Mouse (Mus musculus) gastrocnemius, postnatal 4 days (tissue): ENCODE measurements around the gene Fam81a. TPM values are rescaled to one million over a fixed set of nuclear protein-coding genes. Genes with fewer than 3 reads are reported as not detected.

Experiments
- DNase-seq, 2 experiments: peaks; one replicate each; pipeline ENCODE4 v3.0.0; 2021 to 2022; ENCODE audit warnings: low spot score in 2 of 2, mixed read lengths in 2 of 2
- total RNA-seq, 2 experiments: library from RNA; stranded (reverse); gene quantifications; 2 replicates each; pipeline ENCODE4 v1.2.3; 2021

Fam81a gene
- total RNA-seq, 2 experiments from 2014 or later = 4.0 to 4.4 TPM

DNA sequence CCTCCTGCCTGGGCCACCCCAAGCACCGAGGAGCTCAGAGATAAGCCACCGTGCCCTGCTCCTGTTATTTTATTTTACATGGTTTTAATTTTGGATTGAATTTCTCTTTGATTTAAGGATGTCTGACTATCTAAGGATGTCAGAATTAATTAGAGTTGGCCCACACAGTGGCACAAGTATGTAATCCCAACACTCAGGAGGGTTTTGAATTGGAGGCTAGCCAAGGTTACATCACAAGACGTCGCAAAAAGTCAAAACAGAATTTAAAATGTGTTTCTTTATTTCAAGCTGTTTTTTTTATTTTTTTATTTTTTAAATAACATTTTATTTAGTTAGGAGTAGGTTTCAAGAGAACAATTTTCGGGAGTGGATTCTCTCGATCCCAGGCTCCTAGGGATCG is 31.5 kb downstream of the Fam81a start:
- no peak for DNase-seq

DNA sequence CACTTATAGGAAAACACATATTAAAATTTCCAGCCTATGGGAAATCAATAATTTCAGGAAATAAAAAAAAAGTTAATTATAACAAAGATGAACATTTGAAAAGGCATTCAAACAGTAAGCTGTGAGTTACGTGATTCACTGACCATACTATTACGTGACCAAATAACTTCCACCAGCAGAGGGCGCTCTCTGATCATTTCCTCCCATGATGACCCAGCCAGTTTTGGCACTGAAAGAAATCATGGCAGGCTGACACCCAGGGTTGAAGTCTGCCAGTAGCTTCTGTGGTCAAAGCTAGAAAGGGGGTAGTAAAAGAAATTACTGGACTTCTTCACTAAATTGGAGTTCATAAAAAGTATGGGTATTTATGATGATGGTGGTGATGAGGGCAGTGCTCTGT is 33.1 kb downstream of the Fam81a start:
- DNase-seq = peak; percentile 65 to 77

DNA sequence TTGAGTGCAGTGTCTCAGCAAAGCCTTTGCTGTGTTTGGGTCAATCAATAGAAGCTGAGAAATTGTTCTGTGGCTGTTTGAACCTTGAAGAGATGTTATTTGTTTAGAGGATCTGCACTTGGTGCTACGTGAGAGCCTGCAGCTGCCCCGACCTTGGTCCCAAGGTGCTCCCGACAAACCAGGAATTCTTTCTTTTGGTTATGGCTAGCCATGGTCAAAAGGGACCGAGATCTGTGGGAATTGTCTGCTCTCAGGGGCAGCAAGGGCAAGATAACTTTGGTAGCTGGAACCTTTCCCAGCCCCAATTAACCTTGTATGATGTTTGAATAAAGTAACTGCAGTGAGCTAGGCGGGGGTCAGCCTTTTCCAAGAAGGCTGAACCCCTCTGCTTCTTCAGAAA is 34.2 kb downstream of the Fam81a start:
- DNase-seq = no peak

DNA sequence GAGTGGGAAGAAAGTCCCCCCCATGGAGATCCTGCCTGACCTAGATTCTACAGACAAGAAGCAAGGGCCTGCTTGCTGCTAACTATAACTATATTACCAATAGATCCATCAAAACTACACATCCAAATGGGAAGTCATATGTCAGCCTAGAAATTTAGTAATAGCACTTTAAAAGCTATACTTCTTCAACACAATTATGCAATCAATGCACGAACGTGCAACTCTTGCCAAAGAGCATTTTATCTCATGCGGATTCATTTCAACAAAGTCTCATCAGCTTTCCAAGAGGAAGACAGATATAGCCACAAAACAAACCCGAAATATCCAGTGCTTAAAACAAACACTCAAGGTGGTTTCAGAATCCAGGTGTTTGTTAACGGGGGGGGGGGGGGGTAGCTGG is 36.8 kb downstream of the Fam81a start:
- DNase-seq = no peak

DNA sequence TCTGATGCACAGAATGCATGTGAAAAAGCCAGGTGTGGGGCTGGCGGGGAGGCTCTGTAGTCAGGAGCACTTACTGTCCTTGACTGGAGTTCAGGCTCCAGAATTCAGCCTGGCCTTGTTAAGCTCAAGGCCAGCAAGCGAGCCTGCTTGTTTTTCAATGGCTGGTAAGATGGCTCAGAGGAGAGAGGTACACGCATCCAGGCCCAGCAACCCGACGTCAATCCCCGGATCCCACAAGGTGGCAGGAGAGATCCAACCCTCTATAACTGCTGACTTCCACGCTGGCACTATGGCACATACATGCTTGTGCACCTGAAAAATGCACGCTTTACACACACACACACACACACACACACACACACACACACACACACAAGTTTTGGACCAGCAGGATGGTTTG is 39.3 kb downstream of the Fam81a start:
- DNase-seq = no peak

DNA sequence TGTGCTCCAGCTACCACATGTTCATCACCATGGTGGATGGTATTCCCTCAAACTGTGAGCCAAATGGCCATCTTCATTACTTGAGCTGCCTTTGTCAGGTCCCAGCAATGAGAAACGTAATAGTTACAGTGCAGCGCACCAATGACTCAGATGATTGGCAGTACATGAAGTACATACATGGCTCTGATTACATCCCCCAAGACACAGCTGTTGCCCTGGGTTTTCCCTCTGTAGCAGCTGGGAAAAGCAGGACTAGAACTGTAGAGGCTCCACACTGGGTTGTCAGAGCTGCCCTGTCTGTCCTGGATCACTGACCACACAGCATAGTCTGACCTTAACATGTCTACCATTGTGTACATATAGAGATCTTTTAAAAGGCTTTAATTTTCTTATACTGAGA is 44.8 kb downstream of the Fam81a start:
- no peak for DNase-seq

DNA sequence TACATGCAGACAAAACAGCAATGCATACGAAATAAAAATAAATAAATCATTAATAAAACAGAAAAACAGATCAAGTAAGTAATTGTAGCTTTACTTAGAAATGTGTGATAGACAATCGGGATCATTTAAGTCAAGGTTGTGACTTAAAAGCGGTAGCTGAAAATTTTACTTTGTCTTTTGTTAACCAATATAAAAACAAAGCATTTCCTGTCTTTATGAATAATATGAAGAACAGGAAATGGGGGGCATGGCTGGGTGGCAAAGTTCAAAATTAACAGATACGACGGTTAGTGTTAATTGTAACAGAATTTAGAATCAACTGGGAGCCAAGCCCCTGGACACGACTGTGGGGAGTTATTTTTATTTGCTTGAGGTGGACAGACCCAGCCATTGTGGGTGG is 47.3 kb downstream of the Fam81a start:
- no peak for DNase-seq

DNA sequence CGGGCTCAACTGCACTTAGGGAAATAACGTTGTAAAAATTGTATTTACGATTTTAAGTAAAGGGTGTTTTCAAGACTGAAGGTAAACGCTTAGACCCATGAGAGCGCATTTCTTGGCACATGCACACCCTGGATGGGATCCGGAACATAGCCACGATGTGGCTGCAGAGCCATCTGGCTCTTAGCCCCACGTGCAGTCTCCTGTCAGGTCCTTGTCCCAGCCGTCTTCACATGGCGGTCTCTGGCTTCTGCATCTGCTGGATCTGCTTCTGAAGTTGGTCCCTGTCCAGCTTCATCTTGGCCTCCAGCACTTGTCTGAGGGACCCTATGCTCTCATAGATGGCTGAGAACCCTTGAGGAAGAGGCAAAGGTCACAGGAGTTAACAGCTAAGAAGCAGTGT is 51.8 kb downstream of the Fam81a start:
- DNase-seq = peak in 1 of 2 experiments; percentile 12

DNA sequence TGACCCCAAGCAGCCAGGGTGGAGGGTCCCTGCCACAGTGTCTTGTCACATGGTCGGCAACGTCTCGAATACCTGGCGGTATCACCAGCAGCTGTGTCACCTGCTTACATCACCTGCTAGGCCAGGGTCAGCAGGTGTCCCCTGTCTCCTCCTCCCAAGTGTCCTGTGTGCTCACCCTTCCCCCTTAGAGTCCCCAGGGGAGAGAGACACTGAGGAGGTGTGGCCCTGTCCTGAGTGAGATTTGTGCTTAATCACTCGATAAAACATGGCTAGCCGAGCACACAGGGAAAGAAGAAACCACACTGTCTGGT is 53.6 kb downstream of the Fam81a start:
- no peak for DNase-seq

DNA sequence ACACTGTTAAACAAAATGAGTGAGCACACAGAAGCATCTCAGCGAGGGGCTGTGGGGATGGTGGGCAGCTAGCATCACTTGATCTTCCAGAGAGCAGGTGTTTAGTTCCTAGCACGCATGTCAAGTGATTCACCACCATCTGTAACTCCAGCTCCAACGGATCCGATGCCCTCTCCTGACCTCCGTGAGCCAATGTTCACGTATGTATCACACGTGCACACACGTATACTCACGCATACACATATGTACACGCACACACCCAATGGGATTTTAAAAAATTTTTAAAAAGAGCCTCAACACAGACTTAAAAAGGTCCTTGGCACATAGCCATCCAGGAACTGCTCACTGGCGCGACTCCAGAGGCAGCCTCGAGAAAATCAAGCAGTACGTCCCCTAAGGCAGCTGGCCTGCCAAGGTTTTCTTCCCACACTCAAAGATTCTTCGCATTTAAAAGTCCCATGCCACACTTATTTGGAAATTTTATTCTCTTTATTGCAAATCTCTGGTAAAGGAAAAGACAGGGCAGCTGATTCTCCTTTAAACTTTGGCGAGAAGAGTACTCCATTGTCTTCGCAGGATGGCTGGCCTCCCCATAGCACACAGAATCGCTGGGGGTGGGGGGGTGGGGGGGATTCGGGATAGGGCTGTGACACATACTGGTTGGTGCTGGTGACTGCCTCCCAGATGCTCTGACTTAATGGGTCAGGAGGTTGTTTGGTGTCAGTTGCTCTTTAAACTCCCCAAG is 54.1 kb downstream of the Fam81a start:
- DNase-seq = peak in 1 of 2 experiments; percentile 55

DNA sequence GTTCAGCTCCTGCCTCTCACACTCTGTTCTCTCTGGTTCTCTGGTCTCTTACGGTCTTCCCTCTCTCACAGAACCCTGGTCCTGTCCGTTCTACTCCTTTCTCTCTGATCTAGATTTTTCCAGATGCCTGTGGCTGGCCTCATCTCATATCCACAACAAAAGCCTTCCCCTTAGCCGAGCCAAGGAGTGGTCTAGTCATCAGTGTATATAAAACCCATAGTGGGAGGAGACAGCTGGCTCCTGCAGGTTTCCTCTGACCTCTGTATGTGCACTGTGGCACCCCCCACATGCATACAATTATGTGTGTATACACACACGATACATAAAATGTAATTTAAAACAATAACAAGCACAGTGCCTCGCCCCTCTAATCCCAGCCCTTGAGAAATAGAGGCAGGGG is 55.0 kb downstream of the Fam81a start:
- no peak for DNase-seq

DNA sequence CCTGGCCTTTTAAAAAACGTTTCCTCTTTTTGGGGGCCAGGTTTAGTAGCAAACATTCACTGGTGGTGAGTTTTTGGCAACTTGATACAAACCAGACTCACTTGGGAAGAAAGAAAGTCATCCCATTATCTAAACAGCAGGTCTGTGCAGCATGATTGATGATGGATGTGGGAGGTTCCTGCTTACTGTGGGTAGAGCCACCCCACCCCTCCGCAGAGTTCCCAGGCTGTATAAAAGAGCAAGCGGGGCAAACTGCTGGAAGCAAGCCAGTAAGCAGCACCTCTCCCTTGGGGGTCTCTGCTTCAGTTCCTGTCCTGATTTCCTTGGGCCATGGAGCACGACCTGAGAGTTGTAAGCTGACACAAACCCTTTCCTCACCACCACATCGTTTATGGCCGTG is 56.3 kb downstream of the Fam81a start:
- DNase-seq = no peak

DNA sequence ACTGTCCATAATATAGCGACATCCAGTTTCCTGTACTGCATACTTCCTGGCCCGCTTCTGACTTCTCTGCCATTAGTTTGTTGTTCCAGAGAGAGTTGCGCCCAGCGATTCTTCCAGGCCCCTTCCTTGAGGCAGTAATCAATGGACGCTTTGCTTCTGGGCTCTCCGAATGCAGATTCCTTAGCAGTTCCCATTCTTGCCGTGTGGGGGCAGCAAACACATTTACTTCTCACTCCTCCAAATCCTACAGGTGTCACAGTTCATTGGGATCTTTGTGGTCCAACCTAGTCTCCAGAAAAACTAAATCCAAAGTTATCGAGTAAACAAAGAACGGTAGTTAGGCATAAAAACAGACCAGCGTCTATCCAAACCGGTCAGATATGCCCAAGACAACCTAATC is 58.3 kb downstream of the Fam81a start:
- DNase-seq = peak in 1 of 2 experiments; percentile 37

DNA sequence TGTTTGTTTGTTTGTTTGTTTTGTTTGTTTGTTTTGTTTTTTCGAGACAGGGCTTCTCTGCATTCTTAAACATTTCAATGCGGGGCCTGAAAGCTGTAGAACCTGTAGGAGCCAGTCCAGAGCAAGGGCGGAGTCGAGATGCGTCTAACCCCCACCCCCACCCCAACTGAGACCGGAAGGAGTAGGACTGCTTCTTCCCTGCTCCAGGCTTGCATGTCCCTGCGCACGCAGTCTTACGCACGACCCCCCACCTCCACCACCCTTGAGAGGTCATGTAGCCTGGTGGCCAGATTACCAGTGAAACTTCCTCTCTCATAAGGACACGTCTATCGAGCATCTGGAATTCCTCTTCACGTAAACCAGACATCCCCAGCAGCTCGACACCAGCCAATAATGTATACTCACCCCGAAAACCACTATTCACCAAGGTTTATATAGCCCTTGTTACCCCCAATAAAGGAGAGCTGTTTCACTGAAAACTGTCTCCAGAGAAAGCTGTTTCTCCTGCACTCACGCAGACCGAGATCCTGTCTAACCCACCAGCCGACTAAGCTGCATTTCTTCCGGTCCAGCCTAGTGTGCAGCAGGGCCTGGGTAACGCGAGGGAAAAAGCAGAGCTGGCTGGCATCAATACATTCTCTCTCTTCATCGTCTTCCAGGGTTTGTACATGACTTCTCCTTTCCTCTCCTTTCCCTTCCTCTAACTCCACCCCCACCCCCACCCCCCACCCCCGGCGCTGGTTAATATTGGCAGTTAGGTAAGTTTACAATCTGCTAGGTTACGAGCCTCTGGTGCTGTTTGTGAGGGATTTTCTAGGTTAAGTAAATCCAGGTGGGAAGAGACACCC is 59.8 kb downstream of the Fam81a start:
- DNase-seq = no peak

DNA sequence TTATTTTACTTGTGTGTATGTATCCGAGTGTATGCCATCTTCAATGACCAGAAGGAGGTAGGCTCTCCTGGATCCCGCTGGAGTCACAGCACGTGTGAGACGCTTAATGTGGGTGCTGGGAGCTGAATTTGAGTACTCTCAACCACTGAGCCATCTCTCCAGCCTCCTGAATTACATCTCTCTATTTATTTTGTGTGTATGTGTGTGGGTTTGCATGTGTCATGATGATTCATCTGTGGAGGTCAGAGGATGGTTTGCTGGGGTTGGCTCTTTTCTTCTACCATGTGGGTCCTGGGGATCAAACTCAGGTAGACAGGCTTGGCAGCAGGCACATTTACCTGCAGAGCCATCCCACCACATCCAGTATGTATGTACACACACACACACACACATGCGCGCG is 60.6 kb downstream of the Fam81a start:
- DNase-seq = no peak

DNA sequence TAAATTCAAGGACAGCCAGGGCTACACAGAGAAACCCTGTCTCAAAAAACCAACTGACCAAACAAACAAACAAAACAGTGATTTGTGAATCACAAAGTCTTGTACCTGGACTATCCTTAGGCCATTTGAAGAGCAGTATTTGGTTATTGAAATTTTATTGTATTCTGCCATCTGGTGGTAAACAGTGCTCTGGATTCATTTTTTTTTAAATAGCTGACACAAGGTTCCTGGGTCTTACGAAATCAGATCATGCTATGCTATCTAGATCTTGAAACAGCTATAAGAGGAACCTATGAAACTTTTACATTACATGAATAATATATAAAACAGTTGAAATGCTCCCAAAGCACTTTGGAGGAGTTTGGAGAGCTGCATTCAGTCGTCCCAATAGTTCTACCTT is 61.4 kb downstream of the Fam81a start:
- no peak for DNase-seq

DNA sequence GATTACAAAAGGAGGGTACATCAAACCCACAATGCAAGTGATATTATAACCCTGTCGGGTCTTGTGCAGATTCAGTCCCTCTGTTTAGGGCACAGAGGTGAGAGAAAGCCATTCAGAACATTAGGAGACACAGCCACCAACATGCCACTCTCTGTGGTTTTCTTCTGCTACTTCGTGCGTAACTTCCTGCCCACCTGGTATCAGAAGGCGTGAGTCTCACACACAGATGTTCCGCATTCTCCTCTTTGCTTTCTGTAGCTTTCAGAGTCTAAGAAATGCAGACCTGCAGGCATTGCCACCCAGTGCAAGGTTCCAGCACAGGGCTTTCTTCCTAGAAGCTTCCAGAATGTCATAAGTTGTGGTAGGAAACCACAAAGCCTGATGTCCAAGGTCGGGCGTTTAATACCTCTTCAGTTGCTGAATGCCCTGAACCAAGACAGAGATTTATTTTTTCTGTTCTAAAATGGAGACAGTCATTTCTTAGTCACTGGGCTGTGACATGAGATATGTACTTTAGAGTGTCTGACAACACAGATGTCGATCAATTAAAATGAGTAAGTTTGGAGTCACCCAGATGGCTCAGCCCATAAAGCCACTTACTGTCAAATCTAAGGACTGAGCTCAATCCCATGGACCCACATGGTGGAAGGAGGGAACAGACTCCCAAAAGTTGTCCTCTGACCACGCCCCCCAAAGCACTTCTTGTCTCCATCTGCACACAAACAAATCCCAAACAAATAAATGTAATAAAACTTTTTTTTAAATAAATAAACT is 62.1 kb downstream of the Fam81a start:
- no peak for DNase-seq

DNA sequence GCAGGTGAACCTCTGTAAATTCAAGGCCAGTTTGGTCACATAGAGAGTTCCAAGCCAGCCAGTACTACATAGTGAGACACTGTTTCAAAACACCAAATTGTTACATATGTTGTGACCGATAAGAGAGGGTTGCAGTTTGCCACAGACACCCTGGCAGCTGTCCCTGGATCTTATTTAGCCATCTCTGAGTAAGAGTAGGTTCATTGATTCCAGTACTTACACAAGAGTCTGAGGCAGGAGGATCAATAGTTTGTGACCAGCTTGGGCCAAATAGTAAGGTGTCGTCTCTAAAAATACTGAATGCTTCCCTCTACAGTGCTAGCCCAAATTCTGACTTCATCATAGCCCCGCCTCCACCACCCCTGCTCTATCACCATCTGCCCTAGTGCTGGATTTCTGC is 64.3 kb downstream of the Fam81a start:
- no peak for DNase-seq

DNA sequence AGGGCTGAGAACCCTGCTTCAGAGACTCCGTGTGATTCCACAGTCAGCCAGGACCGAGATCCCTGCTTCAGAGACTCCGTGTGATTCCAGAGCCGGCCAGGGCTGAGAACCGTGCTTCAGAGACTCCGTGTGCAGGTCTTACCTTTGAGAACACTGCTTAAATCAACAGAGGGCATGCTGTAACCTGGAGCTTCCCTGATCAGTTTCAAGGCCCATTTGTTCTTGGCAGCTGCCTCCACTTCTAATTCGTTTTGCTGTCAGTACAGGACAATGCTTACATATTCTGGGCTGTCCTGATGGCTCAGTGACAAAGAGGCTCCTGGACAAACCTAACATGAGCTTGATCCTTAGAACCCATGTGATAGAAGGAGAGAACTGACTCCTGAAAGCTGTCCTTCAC is 65.2 kb downstream of the Fam81a start:
- no peak for DNase-seq

DNA sequence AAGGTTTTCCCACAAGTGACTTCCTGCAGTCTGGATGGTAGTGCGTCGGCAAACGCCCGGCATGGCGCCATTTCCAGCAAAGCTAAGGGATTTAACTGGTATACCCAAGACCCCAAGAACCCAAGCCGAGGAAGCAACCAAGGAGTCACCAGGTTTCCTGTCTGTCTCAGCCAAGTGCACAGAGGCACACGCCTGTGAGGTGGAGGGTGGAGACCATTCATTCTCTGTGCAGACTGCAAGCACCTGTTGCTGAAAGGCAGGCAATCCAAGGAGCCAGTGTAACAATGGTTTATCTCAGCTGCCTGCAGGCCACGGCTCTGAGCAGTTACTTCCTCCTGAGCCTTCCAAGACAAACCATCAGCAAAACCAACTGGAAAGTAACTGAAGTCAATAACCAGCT is 70.0 kb downstream of the Fam81a start:
- DNase-seq = no peak

DNA sequence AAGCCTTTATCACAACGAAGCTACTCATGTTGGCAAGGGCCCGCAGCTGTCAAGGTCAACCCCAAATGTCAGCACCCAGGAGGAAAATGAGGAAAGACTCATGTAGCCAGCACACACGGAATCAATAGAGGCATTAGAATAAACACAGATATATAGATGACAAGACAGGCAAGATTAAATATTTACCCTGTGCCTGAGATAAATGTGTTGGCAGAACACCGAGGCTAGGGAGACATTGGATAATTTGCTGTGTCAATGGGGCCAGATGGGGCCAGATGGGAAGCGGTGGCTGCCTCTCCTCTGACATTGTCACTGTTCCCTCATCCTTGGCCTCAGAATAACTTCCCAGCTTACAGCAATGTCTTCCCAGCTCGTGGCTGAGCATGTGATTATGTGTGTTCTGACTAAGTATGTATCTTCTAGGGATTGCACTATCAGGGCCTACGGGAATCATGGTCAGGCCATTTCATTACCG is 72.4 kb downstream of the Fam81a start:
- DNase-seq = no peak

DNA sequence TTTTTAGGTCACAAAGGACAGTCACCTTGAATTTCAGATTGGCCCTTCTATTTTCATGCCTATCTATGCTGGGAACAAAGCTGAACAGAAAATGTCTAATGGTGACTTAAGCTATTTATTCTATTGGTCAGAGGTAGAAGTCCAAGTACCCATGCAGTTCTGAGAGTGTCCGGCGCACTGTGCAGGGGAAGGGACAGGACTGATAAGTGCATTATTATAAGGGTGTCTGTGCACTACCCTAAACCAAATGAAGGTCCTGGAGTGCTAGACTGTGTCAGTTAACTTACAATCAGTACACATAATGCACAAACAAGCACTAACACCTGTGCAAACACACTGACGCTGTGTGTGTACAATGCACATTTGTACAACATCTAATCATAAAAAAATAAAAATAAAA is 74.9 kb downstream of the Fam81a start:
- no peak for DNase-seq
